Mouse (Mus musculus) forebrain, embryonic 13.5 days (tissue): ENCODE data around the gene Pofut2. TPM values are rescaled to one million over a fixed set of nuclear protein-coding genes. Genes with fewer than 3 reads are reported as not detected.
A peak's percentile ranks its signal among the peaks of the same experiment; 100 is the strongest.

Experiments used
- ATAC-seq: fragments of 200-750 bp; cut with Nextera tagmentation; 2 replicates; pipeline ENCODE4 v1.8.0; 2017
- H3K27ac ChIP-seq: fragments of 300-500 bp; sonication (generic); 2 replicates; pipeline ENCODE4 v1.5.1; 2015; ENCODE audit warnings: inconsistent platforms, mild to moderate bottlenecking, moderate library complexity
- H3K27me3 ChIP-seq: fragments of 300-500 bp; sonication (generic); 2 replicates; pipeline ENCODE4 v1.6.1; 2015; ENCODE audit warnings: mild to moderate bottlenecking, inconsistent platforms
- H3K36me3 ChIP-seq: fragments of 300-500 bp; sonication (generic); 2 replicates; pipeline ENCODE4 v1.6.1; 2015; ENCODE audit warnings: mild to moderate bottlenecking, inconsistent platforms; ENCODE audit not compliant: poor library complexity, severe bottlenecking
- H3K4me1 ChIP-seq: fragments of 300-500 bp; sonication (generic); 2 replicates; pipeline ENCODE4 v1.6.1; 2015; ENCODE audit warnings: inconsistent platforms
- H3K4me2 ChIP-seq: fragments of 300-500 bp; sonication (generic); 2 replicates; pipeline ENCODE4 v1.6.1; 2015; ENCODE audit warnings: inconsistent platforms, mild to moderate bottlenecking, moderate library complexity
- H3K4me3 ChIP-seq: fragments of 300-500 bp; sonication (generic); 2 replicates; pipeline ENCODE4 v1.5.1; 2015; ENCODE audit warnings: mild to moderate bottlenecking, inconsistent platforms
- H3K9ac ChIP-seq: fragments of 300-500 bp; sonication (generic); 2 replicates; pipeline ENCODE4 v1.6.1; 2015; ENCODE audit warnings: mild to moderate bottlenecking, inconsistent platforms
- H3K9me3 ChIP-seq: fragments of 300-500 bp; sonication (generic); replicated peaks from 2 replicates; pipeline ENCODE4 v1.6.1; 2016; ENCODE audit warnings: inconsistent platforms
- WGBS: fragments of 180-500 bp; shearing (Covaris S2); methylation state at CpG from one replicate; pipeline ENCODE4 v1.1.7; 2015; 5-methylcytosine and 5-hydroxymethylcytosine counted together
- polyA plus RNA-seq: library from polyadenylated mRNA; unstranded; fragments of >200 nt; fragmentation: Nextera tagmentation; extraction: Ambion mirVana; gene quantifications from 2 replicates; pipeline ENCODE4 v1.2.1, GENCODE M21; 2015

Pofut2 gene
- polyA plus RNA-seq: 46.6 and 52.8 TPM in 2 replicates

DNA sequence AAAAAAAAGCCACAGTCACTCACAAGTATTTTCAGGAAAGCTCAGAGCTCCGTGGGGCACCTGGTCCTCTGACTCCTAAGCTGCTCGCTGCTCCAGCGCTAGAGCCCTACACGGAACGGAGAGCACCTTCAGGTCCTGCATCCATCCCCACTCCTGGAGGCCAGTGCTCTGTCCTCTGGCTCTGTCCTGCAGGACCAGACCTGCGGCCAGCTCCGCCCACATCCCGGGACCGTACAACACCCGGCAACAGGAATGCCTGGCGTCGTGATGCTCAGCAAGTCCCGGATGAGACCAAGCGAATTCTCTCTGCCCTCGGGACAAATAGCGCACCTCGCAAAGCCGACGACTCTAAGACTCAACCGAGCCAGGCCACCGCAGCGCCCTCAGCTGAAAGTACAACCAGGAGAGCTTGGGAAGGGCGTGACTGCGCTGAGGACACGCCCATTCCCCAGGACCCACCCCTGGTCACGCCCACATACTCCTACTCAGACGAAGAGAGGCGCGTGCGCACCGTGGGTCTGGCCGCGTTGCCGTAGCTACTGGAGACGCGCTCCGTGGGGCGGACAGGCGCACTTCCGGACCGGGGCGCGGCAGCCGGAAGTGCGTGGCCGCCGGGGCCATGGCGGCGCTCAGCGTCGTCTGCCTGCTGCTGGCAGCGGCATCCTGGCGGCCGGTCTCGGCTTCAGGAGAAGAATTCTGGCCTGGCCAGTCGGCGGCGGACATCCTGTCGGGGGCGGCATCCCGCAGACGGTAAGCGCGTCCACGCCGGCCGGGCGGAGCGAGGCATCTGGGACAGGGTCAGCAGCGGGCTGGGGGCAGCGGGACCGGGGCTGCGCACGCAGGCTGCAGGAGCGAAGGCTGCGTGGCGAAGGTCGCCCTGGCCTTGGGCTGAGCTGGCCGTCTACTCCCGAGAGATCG, at the start of gene Pofut2:
Pofut2 (plus strand) TSS at position 515 of the 918 bp plus-strand sequence.
- H3K27ac ChIP-seq: peak within 1 kb of the TSS; percentile 76
- no peaks in the 10 kb centered on the region for H3K27me3 ChIP-seq
- peak within 1 kb of the TSS; percentile 91 for H3K4me3 ChIP-seq
- H3K36me3 ChIP-seq: peaks cover 35% of the 10 kb centered on the region
- peak; percentile 99 for ATAC-seq
- H3K9me3 ChIP-seq: no peaks in the 10 kb centered on the region
- H3K4me2 ChIP-seq: peak within 1 kb of the TSS; percentile 91
- under 1% methylated on average over 81 of the region's 81 CpGs for WGBS
- peaks cover 29% of the 10 kb centered on the region for H3K4me1 ChIP-seq
- H3K9ac ChIP-seq: peak within 1 kb of the TSS; percentile 91

DNA sequence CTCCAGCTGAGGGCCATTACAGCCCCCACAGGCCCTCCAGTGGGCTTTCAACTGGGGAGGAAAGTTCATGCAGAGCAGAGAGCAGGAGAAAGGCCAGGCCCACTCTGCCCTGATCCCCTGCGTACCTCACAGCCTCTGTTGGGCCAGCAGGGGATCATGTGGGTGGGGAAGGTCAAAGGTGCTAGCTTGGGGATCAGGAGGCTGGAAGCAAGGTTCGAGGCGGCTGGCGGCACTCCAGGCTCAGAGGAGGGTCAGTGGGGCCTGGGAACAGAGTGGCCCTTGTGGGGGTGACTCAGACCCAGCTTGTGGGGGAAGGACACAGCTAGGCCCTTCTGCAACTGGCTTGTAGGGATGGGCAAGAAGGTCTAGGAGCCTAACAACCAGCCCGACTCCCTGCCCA, 49.8 kb upstream of the Pofut2 start:
- Histone ChIP-seq H3K9me3 (no peaks in the 10 kb centered on the region), H3K4me2 (no peak overlapping the region), H3K4me3 (no peak overlapping the region), H3K36me3 (no peaks in the 10 kb centered on the region), H3K27ac (no peak overlapping the region), H3K27me3 (no peaks in the 10 kb centered on the region), H3K9ac (no peak overlapping the region), H3K4me1 (0 out of 2 replicates have a peak, but pooled peaks cover 3% of the 10 kb centered on the region)
- ATAC-seq: no peak
- 61% methylated on average over 5 of the region's 5 CpGs for WGBS

DNA sequence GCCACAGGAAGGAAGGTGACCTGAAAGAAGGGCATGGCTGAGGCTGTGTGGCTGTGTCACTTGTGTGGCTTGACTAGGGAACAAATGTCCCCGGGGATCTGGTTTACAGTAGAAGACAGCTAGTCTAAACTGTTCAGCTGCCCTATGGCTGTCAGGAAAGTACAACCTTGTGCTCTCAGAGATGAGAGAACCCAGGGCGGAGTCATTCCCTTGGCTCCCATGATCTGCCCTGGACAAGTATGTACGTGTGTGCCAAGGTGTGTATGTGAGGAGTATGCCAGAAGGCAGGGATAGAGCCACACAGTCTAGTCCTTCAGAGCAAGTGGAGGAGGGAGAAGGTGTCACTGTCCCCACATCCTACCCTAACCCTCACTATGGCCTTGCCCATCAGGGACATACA, 48.4 kb upstream of the Pofut2 start:
- no peak for ATAC-seq
- no peak overlapping the region for H3K27ac ChIP-seq
- 0 out of 2 replicates have a peak, but pooled peaks cover 7% of the 10 kb centered on the region for H3K4me1 ChIP-seq
- no peaks in the 10 kb centered on the region for H3K9me3 ChIP-seq
- H3K9ac ChIP-seq: no peak overlapping the region
- no peak overlapping the region for H3K4me3 ChIP-seq
- WGBS: 90% methylated on average over 3 of the region's 3 CpGs
- H3K36me3 ChIP-seq: no peaks in the 10 kb centered on the region
- no peaks in the 10 kb centered on the region for H3K27me3 ChIP-seq
- no peak overlapping the region for H3K4me2 ChIP-seq

DNA sequence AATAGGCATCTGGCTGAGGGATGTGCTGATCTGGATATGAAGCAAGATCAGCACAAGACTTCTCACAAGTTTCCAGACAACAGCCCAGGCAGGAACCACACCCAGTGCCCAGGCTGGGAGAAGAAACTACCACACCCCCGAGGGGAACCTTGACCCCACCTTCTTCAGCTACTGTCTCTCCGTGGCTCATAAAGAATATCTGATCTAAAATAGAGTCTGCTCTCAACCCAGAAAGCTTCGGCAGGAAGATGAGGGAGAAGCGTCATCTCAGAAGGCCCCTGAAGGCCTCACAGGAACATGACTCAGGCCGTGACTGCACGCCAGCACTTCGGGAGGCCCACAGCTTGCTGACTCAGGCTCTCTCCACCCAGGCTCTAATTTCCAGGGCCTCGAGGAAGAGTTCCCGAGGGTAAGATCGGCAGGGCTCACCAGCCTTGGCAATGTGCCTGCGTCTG, 47.9 kb upstream of the Pofut2 start:
- 81% methylated on average over 11 of the region's 11 CpGs for WGBS
- no peaks in the 10 kb centered on the region for H3K36me3 ChIP-seq
- no peak overlapping the region for H3K27ac ChIP-seq

DNA sequence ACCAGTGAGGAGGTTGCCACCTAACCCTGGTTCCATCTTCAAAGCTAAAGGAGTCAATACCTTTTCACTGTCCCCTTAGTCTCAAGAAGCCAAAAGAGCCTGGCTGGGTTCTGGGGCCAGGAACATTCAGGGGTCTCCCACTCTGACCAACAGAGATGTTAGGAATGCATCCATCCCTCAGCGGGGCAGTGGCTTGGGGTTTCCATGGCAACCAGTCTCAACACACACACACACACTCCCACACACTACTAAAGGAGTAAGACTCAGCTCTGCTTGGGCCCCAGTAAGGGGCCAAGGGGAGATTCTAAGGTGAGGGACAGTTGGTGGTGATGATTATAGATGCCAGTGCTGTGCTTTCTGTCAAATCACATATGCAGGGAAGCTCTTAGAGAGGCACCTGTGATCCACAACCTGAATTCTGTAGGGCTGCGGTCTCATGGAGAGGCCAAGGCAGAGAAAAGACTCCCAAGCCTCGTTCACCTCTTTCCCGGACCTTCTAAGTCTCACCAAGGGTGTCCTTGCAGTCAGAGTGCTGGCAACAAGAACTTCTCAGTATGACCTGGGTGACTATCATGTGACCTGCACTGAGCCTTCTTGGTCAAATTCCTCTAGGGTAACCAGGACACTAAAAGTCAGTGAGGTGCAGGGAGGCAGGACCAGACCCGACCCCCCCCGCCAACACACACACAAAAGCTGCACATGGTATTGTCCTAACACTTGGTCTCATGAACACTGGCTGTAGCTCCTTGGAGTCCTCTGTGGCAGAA, 46.5 kb upstream of the Pofut2 start:
- H3K27me3 ChIP-seq: no peaks in the 10 kb centered on the region
- ATAC-seq: no peak
- H3K4me1 ChIP-seq: 0 out of 2 replicates have a peak, but pooled peaks cover 5% of the 10 kb centered on the region
- H3K4me2 ChIP-seq: no peak overlapping the region
- H3K4me3 ChIP-seq: no peak overlapping the region
- H3K36me3 ChIP-seq: no peaks in the 10 kb centered on the region
- WGBS: 79% methylated on average over 6 of the region's 6 CpGs
- no peaks in the 10 kb centered on the region for H3K9me3 ChIP-seq
- H3K9ac ChIP-seq: no peak overlapping the region
- H3K27ac ChIP-seq: no peak overlapping the region

More for the DNA sequence above, 47.9 kb upstream of the Pofut2 start:
- H3K9ac ChIP-seq: no peak overlapping the region
- no peaks in the 10 kb centered on the region for H3K9me3 ChIP-seq
- H3K4me2 ChIP-seq: no peak overlapping the region
- H3K4me1 ChIP-seq: 0 out of 2 replicates have a peak, but pooled peaks cover 8% of the 10 kb centered on the region
- H3K4me3 ChIP-seq: no peak overlapping the region
- no peaks in the 10 kb centered on the region for H3K27me3 ChIP-seq
- no peak for ATAC-seq

DNA sequence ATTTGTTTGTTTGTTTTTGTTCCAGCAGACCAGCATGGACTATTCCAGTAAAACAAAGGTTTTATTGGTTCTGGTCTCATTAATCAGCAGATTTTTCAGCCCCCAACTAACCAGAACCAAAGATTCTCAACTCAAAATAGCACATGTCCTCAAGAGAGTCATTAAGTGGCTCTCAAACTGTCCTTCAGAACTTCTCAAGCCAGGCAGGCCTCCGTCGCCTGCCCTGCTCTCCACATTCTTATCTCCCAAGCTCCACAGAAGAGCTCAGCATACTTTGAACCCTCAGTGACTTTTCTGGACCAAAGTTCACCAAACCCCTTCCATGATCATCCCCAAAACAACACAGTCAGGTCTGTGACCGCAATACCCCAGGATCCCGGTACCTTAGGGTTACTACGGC, 45.5 kb upstream of the Pofut2 start:
- Histone ChIP-seq H3K9ac (no peak overlapping the region), H3K4me1 (0 out of 2 replicates have a peak, but pooled peaks cover 5% of the 10 kb centered on the region), H3K9me3 (no peaks in the 10 kb centered on the region), H3K27ac (no peak overlapping the region), H3K27me3 (no peaks in the 10 kb centered on the region), H3K4me2 (no peak overlapping the region), H3K36me3 (no peaks in the 10 kb centered on the region), H3K4me3 (no peak overlapping the region)
- no peak for ATAC-seq
- 98% methylated on average over 5 of the region's 5 CpGs for WGBS

DNA sequence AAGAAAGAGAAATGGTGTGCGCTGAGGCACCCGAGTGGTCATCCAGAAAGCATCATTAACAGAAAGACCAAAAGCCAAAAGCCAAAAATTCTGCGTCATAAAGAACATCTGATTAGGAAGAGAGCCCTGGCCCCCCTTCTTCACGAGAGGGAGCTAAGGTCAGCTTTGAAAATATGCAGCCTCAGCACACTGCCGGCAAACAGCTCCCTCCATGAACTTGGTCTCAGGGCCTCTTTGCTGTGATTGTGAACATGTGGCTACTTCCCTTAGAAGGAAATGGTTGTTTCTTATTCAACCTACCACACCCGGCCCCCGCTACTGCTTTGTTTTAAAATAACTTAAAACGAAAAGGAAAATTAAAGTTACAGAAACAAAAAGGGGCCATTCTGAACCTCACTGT, 44.4 kb upstream of the Pofut2 start:
- H3K4me3 ChIP-seq: no peak overlapping the region
- no peaks in the 10 kb centered on the region for H3K27me3 ChIP-seq
- 80% methylated on average over 8 of the region's 8 CpGs for WGBS
- no peak for ATAC-seq
- no peak overlapping the region for H3K27ac ChIP-seq
- no peak overlapping the region for H3K4me2 ChIP-seq
- 0 out of 2 replicates have a peak, but pooled peaks cover 5% of the 10 kb centered on the region for H3K4me1 ChIP-seq
- H3K9me3 ChIP-seq: no peaks in the 10 kb centered on the region
- no peak overlapping the region for H3K9ac ChIP-seq
- H3K36me3 ChIP-seq: no peaks in the 10 kb centered on the region

DNA sequence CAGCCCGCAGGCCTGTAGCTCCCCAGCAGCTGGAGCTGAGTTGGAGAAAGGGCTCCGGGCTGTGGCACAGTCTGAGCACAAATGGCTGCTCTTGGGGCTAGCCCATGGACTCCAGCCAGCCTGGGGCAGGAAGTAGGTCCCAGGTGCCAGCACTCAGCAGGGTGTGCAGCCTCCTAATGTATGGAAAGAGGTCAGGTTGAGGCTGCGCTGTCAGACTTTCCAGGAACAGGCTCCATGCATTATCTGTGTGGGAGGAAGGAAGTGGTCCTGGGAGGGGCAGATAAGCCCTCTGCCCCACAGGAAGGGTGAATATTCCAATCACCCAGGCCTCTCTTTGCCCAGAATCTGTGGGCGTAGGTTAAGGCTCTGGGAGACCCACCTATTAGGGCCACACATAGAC, 43.4 kb upstream of the Pofut2 start:
- Histone ChIP-seq H3K27me3 (no peaks in the 10 kb centered on the region), H3K27ac (no peak overlapping the region), H3K9ac (no peak overlapping the region; the same call in 1 of the 2 replicates), H3K4me2 (no peak overlapping the region), H3K4me1 (0 out of 2 replicates have a peak, but pooled peaks cover 5% of the 10 kb centered on the region), H3K36me3 (no peaks in the 10 kb centered on the region), H3K4me3 (no peak overlapping the region), H3K9me3 (no peaks in the 10 kb centered on the region)
- ATAC-seq: no peak
- 77% methylated on average over 4 of the region's 4 CpGs for WGBS

DNA sequence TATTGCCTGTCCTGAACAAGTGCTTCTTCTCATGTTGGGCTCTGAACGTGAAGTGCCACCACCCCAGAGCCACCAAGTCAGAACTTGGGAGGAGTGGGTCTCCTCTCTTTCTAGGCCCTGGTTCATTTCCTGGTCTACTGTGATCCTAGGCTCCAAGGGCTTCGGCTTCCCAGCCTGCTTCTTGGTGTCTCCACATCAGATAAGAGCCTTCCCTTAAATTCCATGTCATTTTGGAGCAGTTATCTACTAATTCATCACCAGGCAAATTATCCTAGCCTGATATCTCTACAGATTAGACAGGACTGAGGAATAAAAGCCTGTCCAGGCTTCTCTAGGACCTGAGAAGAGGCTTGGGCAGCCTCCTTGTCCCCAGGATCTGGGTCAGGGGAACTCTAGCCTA, 42.7 kb upstream of the Pofut2 start:
- Histone ChIP-seq H3K27ac (no peak overlapping the region), H3K4me3 (no peak overlapping the region), H3K27me3 (no peaks in the 10 kb centered on the region), H3K36me3 (no peaks in the 10 kb centered on the region), H3K9me3 (no peaks in the 10 kb centered on the region), H3K4me2 (no peak overlapping the region), H3K9ac (no peak overlapping the region), H3K4me1 (0 out of 2 replicates have a peak, but pooled peaks cover 5% of the 10 kb centered on the region)
- WGBS: 87% methylated on average over 2 of the region's 2 CpGs
- no peak for ATAC-seq

DNA sequence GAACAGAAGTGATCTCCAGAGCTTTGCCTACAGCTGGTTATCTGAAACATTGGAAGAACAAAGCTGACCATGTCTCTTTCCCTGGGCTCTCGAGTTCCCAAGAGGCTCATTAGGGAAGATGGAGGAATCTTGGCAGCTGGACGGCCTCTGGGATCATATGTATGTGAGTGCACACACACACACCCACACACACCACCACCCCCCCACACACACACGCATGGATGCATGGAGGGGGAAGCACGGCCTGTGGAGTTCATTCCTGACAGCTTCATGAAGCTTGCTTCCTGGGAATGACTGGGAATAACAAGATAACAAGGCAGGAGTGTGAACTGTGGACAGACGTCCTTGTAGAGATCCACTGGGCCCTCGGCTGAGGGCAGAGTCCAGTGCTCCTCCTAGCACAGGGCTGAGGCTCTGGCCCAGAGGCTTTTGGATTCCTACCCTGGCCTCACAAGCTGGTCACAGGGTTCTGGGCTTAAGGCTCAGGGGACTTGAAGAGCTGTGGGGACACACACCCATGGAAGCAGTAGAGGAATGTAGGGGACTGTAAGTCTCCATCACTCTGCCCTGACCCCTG, 41.8 kb upstream of the Pofut2 start:
- Histone ChIP-seq H3K4me3 (no peak overlapping the region), H3K9me3 (no peaks in the 10 kb centered on the region), H3K36me3 (no peaks in the 10 kb centered on the region), H3K27ac (no peak overlapping the region), H3K4me2 (no peak overlapping the region), H3K9ac (no peak overlapping the region), H3K4me1 (0 out of 2 replicates have a peak, but pooled peaks cover 5% of the 10 kb centered on the region), H3K27me3 (no peaks in the 10 kb centered on the region)
- 84% methylated on average over 6 of the region's 6 CpGs for WGBS
- ATAC-seq: no peak

DNA sequence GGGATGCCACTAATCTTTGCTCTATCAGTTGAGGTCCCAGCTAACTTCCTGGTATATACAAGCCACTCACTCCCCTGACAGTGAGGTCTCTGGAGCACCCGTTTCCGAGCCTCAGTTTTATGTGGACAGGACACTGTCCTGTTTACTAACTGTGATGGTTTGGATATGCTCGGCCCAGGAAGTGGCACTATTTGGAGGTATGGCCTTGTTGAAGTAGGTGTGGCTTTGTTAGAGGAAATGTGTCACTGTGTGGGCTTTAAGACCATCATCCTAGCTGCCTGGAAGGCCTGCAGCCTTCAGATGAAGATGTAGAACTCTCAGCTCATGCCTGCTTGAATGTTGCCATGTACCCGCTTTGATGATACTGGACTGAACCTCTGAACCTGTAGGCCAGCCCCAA, 41.0 kb upstream of the Pofut2 start:
- no peak for ATAC-seq
- Histone ChIP-seq H3K27me3 (no peaks in the 10 kb centered on the region), H3K4me3 (no peak overlapping the region), H3K9ac (no peak overlapping the region), H3K27ac (no peak overlapping the region), H3K4me1 (0 out of 2 replicates have a peak, but pooled peaks cover 5% of the 10 kb centered on the region), H3K36me3 (no peaks in the 10 kb centered on the region), H3K4me2 (no peak overlapping the region), H3K9me3 (no peaks in the 10 kb centered on the region)
- 94% methylated on average over 4 of the region's 4 CpGs for WGBS
